Mouse (Mus musculus): ENCODE measurements around the gene Gm20388. TPM values are rescaled to one million over a fixed set of nuclear protein-coding genes. Genes with fewer than 3 reads are reported as not detected.

Gm20388 gene
- polyA plus RNA-seq, 1 experiment, result 59.3 TPM

GRCm38 (mm10) chr8:120577821-120578220 is 667.2 kb downstream of the Gm20388 start:
- TF ChIP-seq POLR2A (IDR thresholded peaks at IDR 0.05; ENCODE audit: borderline replicate concordance, extremely low read depth, insufficient read depth, insufficient read length, poor library complexity, severe bottlenecking), result no peak
- no peak for TF ChIP-seq CTCF (IDR thresholded peaks at IDR 0.05; ENCODE audit: borderline replicate concordance, extremely low read depth, insufficient read depth, insufficient read length)
- DNase-seq (ENCODE audit: low read depth), result no peak

- TF ChIP-seq CTCF (IDR thresholded peaks at IDR 0.05; ENCODE audit: borderline replicate concordance, extremely low read depth, insufficient read depth, insufficient read length), result no peak
- TF ChIP-seq POLR2A (IDR thresholded peaks at IDR 0.05; ENCODE audit: borderline replicate concordance, extremely low read depth, insufficient read depth, insufficient read length, poor library complexity, severe bottlenecking), result no peak
- no peak for DNase-seq (ENCODE audit: low read depth)
These were observed 669.8 kb downstream of the Gm20388 start for GRCm38 (mm10) chr8:120580336-120581000.

GRCm38 (mm10) chr8:120581329-120581728 is 670.7 kb downstream of the Gm20388 start:
- TF ChIP-seq POLR2A (IDR thresholded peaks at IDR 0.05; ENCODE audit: borderline replicate concordance, extremely low read depth, insufficient read depth, insufficient read length, poor library complexity, severe bottlenecking) (no peak), CTCF (IDR thresholded peaks at IDR 0.05; ENCODE audit: borderline replicate concordance, extremely low read depth, insufficient read depth, insufficient read length) (no peak)

GRCm38 (mm10) chr8:120581811-120582210 is 671.2 kb downstream of the Gm20388 start:
- TF ChIP-seq POLR2A (IDR thresholded peaks at IDR 0.05; ENCODE audit: borderline replicate concordance, extremely low read depth, insufficient read depth, insufficient read length, poor library complexity, severe bottlenecking) (no peak), CTCF (IDR thresholded peaks at IDR 0.05; ENCODE audit: borderline replicate concordance, extremely low read depth, insufficient read depth, insufficient read length) (no peak)
- no peak for DNase-seq (ENCODE audit: low read depth)

More at GRCm38 (mm10) chr8:120581329-120581728, 670.7 kb downstream of the Gm20388 start:
- DNase-seq (ENCODE audit: low read depth), result no peak

GRCm38 (mm10) chr8:120585521-120585920 is 674.9 kb downstream of the Gm20388 start:
- DNase-seq (ENCODE audit: low read depth), result no peak
- TF ChIP-seq POLR2A (IDR thresholded peaks at IDR 0.05; ENCODE audit: borderline replicate concordance, extremely low read depth, insufficient read depth, insufficient read length, poor library complexity, severe bottlenecking) (no peak), CTCF (IDR thresholded peaks at IDR 0.05; ENCODE audit: borderline replicate concordance, extremely low read depth, insufficient read depth, insufficient read length) (no peak)

GRCm38 (mm10) chr8:120588908-120589771 is 678.5 kb downstream of the Gm20388 start, which contains the start of gene Gins2:
Gene Gins2 (minus strand): TSS chr8:120589304.
- TF ChIP-seq CTCF (IDR thresholded peaks at IDR 0.05; ENCODE audit: borderline replicate concordance, extremely low read depth, insufficient read depth, insufficient read length) (no peak), POLR2A (IDR thresholded peaks at IDR 0.05; ENCODE audit: borderline replicate concordance, extremely low read depth, insufficient read depth, insufficient read length, poor library complexity, severe bottlenecking) (no peak)

GRCm38 (mm10) chr8:120589921-120590320 is 679.3 kb downstream of the Gm20388 start:
- no peak for TF ChIP-seq POLR2A (IDR thresholded peaks at IDR 0.05; ENCODE audit: borderline replicate concordance, extremely low read depth, insufficient read depth, insufficient read length, poor library complexity, severe bottlenecking)
- no peak for TF ChIP-seq CTCF (IDR thresholded peaks at IDR 0.05; ENCODE audit: borderline replicate concordance, extremely low read depth, insufficient read depth, insufficient read length)
- DNase-seq (ENCODE audit: low read depth), result no peak

More at GRCm38 (mm10) chr8:120588908-120589771, 678.5 kb downstream of the Gm20388 start, which contains the start of gene Gins2:
- peak; percentile 100 for DNase-seq (ENCODE audit: low read depth)

- TF ChIP-seq POLR2A (IDR thresholded peaks at IDR 0.05; ENCODE audit: borderline replicate concordance, extremely low read depth, insufficient read depth, insufficient read length, poor library complexity, severe bottlenecking) (no peak), CTCF (IDR thresholded peaks at IDR 0.05; ENCODE audit: borderline replicate concordance, extremely low read depth, insufficient read depth, insufficient read length) (no peak)
- peak; percentile 80 for DNase-seq (ENCODE audit: low read depth)
These were observed 681.1 kb downstream of the Gm20388 start for GRCm38 (mm10) chr8:120591587-120592292.

GRCm38 (mm10) chr8:120594571-120594970 is 683.9 kb downstream of the Gm20388 start:
- TF ChIP-seq POLR2A (IDR thresholded peaks at IDR 0.05; ENCODE audit: borderline replicate concordance, extremely low read depth, insufficient read depth, insufficient read length, poor library complexity, severe bottlenecking) (no peak), CTCF (IDR thresholded peaks at IDR 0.05; ENCODE audit: borderline replicate concordance, extremely low read depth, insufficient read depth, insufficient read length) (peak; percentile 59)
- no peak for DNase-seq (ENCODE audit: low read depth)

GRCm38 (mm10) chr8:120595963-120596362 is 685.3 kb downstream of the Gm20388 start:
- TF ChIP-seq CTCF (IDR thresholded peaks at IDR 0.05; ENCODE audit: borderline replicate concordance, extremely low read depth, insufficient read depth, insufficient read length) (peak; percentile 87), POLR2A (IDR thresholded peaks at IDR 0.05; ENCODE audit: borderline replicate concordance, extremely low read depth, insufficient read depth, insufficient read length, poor library complexity, severe bottlenecking) (no peak)
- DNase-seq (ENCODE audit: low read depth), result peak; percentile 65

GRCm38 (mm10) chr8:120598579-120598978 is 687.9 kb downstream of the Gm20388 start:
- TF ChIP-seq POLR2A (IDR thresholded peaks at IDR 0.05; ENCODE audit: borderline replicate concordance, extremely low read depth, insufficient read depth, insufficient read length, poor library complexity, severe bottlenecking), result no peak
- no peak for TF ChIP-seq CTCF (IDR thresholded peaks at IDR 0.05; ENCODE audit: borderline replicate concordance, extremely low read depth, insufficient read depth, insufficient read length)
- DNase-seq (ENCODE audit: low read depth), result peak; percentile 94

Data from brain, embryonic 14.5 days (tissue).